Mouse (Mus musculus): ENCODE results near the gene Procr. TPM values are rescaled to one million over a fixed set of nuclear protein-coding genes. Genes with fewer than 3 reads are reported as not detected.

The Procr gene
- polyA plus RNA-seq, 1 experiment from 2014 or later: 8.0 TPM

DNA sequence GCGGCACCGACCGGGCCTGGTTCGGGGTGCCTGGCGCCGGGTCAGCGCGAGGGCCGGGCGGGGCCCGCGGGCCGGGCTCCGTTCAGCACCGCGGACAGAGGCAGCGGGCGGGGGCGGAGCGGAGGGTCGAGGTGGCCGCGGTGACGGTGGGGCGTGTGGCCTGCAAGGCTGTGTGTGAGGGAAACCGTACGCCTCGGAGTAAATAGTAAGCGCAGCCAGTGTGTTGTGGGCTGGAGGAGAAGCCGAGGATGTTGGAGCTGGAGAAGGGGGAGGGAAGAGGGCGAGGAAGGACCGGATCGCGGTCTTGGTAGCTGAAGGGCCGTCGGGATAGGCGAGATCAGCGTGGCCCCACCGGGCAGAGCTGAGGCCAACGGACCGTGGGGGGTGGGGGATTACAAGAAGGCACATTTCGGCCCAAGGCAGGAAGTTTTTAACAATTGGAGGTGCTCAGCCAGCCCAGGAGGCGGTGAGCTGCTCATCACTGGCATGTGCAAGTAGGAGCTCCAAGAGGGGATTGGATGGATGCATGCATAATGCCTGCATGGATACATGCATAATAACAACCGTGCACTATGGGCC is 24.9 kb downstream of the Procr start:
- Histone ChIP-seq H3K4me1 (ENCODE audit: control insufficient read depth in 2 of 2, insufficient read depth in 2 of 2, low read length in 2 of 2) (no peaks in the 10 kb centered on the region; a peak in 1 of 4 replicates), H3K27me3 (ENCODE audit: control insufficient read depth, insufficient read depth, low read length) (peaks cover 58% of the 10 kb centered on the region), H3K9me3 (ENCODE audit: control insufficient read depth, low read length) (no peaks in the 10 kb centered on the region), H3K9ac (ENCODE audit: low read length) (no peak overlapping the region), H3K4me3 (ENCODE audit: control insufficient read depth in 1 of 2, insufficient read depth in 1 of 2, low read depth in 1 of 2, low read length in 2 of 2) (peak overlapping the region; percentile 44 to 46; a peak in 3 of 4 replicates), H3K36me3 (ENCODE audit: control insufficient read depth, insufficient read depth, low read length) (no peaks in the 10 kb centered on the region), H3K27ac (replicated peaks in 1 of 2; ENCODE audit: control insufficient read depth in 1 of 2, insufficient read depth in 1 of 2, low read depth in 2 of 2, low read length in 2 of 2) (no peak overlapping the region), H3K4me2 (ENCODE audit: low read length) (peak overlapping the region; percentile 90)
- 0 out of 2 replicates have a peak, but pooled peaks have one; percentile 29 for ATAC-seq (ENCODE audit: insufficient number of reproducible peaks, insufficient read depth, low FRiP score, low read depth)
- WGBS: under 1% methylated on average over 42 of the region's 44 CpGs

DNA sequence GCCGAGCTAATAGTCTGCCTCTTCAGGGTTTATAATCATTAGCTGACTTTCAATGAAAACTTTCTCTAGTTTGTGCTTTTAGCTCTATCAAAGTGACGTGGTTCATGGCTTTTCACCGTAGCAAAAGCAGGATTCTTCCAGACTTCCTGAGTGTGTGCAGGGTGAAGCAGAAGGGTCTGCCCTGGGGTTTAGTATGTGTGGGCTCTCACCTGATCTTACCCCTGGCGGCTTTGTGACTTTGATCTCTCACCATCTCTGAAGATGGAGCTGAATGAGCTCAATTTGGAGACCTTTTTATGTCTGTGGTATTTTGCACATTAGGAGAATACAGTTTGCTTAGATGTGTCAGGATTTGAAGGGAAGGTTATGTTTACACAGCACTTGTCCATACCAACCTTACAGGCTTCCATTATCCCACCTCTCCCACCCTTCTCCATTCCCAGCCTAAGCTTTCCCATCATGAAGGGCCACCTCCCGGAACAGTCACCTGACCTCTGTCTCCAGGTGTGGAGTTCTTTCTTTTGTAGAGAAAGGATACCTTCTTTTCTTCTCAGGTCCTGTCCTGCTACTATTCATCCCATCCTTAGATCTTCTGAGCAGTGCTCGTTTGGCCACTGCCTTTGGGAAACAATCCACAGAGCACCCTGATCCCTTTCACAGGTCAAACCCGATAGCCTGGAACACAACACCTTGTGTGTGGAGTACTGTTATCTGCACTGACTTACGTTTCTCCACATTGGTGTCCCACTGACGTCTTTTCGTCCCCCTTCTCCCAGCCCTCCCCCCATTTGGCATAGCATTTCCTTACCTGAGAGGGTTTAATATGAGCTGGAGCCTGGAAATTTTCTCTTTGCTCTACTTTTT is 26.1 kb downstream of the Procr start:
- Histone ChIP-seq H3K4me1 (ENCODE audit: control insufficient read depth in 2 of 2, insufficient read depth in 2 of 2, low read length in 2 of 2) (no peaks in the 10 kb centered on the region; a peak in 1 of 4 replicates), H3K27me3 (ENCODE audit: control insufficient read depth, insufficient read depth, low read length) (peaks cover 54% of the 10 kb centered on the region)

DNA sequence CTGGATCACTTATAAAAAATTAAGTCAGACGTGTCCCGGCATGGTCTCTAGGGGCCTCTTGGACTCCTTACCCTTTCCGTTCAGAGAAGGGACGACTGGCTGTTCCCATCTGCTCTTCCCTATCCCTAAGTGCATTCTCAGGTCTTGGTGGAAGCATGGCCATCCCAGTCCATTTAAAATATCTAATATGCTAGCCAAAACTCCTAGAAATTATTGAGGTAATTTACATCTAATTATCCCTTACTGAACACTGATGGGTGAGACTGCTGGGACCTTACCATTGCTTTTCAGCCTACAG is 26.7 kb downstream of the Procr start:
- Histone ChIP-seq H3K27me3 (ENCODE audit: control insufficient read depth, insufficient read depth, low read length) (peaks cover 48% of the 10 kb centered on the region), H3K4me2 (ENCODE audit: low read length) (no peak overlapping the region), H3K9me3 (ENCODE audit: control insufficient read depth, low read length) (no peaks in the 10 kb centered on the region), H3K9ac (ENCODE audit: low read length) (no peak overlapping the region), H3K4me1 (ENCODE audit: control insufficient read depth in 2 of 2, insufficient read depth in 2 of 2, low read length in 2 of 2) (no peaks in the 10 kb centered on the region; a peak in 1 of 4 replicates), H3K27ac (replicated peaks in 1 of 2; ENCODE audit: control insufficient read depth in 1 of 2, insufficient read depth in 1 of 2, low read depth in 2 of 2, low read length in 2 of 2) (no peak overlapping the region), H3K4me3 (ENCODE audit: control insufficient read depth in 1 of 2, insufficient read depth in 1 of 2, low read depth in 1 of 2, low read length in 2 of 2) (no peak overlapping the region), H3K36me3 (ENCODE audit: control insufficient read depth, insufficient read depth, low read length) (no peaks in the 10 kb centered on the region)
- WGBS: 77% methylated on average over 4 of the region's 4 CpGs
- no peak for ATAC-seq (ENCODE audit: insufficient number of reproducible peaks, insufficient read depth, low FRiP score, low read depth)

More for the DNA sequence above, 26.1 kb downstream of the Procr start:
- Histone ChIP-seq H3K27ac (replicated peaks in 1 of 2; ENCODE audit: control insufficient read depth in 1 of 2, insufficient read depth in 1 of 2, low read depth in 2 of 2, low read length in 2 of 2) (no peak overlapping the region), H3K9me3 (ENCODE audit: control insufficient read depth, low read length) (no peaks in the 10 kb centered on the region), H3K4me3 (ENCODE audit: control insufficient read depth in 1 of 2, insufficient read depth in 1 of 2, low read depth in 1 of 2, low read length in 2 of 2) (no peak overlapping the region), H3K4me2 (ENCODE audit: low read length) (no peak overlapping the region), H3K36me3 (ENCODE audit: control insufficient read depth, insufficient read depth, low read length) (no peaks in the 10 kb centered on the region), H3K9ac (ENCODE audit: low read length) (no peak overlapping the region)
- ATAC-seq (ENCODE audit: insufficient number of reproducible peaks, insufficient read depth, low FRiP score, low read depth): no peak
- 67% methylated on average over 10 of the region's 10 CpGs for WGBS

DNA sequence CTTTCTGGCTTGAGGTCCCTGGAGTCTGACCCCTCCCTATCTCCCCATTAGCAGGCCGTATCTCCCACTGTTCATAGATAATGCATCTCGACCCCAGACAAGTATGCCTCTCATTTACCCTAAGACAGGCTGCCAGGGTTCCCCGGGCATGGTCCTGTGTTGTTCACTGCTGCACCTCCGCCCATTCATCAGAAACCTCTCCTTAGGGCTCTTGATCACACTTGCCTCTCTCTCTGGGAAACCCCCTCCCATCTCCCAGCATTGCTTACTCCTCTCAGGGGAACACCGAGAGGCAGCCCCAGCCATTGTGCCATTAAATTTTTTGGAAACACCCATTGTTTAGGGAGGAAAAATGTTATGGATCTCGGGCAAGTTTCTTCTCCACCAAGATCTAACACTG is 27.1 kb downstream of the Procr start:
- H3K4me1 ChIP-seq (ENCODE audit: control insufficient read depth in 2 of 2, insufficient read depth in 2 of 2, low read length in 2 of 2): no peaks in the 10 kb centered on the region; a peak in 1 of 4 replicates
- H3K36me3 ChIP-seq (ENCODE audit: control insufficient read depth, insufficient read depth, low read length): no peaks in the 10 kb centered on the region
- H3K27me3 ChIP-seq (ENCODE audit: control insufficient read depth, insufficient read depth, low read length): peaks cover 44% of the 10 kb centered on the region
- H3K9me3 ChIP-seq (ENCODE audit: control insufficient read depth, low read length): no peaks in the 10 kb centered on the region
- 54% methylated on average over 6 of the region's 6 CpGs for WGBS
- no peak overlapping the region for H3K4me2 ChIP-seq (ENCODE audit: low read length)
- ATAC-seq (ENCODE audit: insufficient number of reproducible peaks, insufficient read depth, low FRiP score, low read depth): no peak
- H3K4me3 ChIP-seq (ENCODE audit: control insufficient read depth in 1 of 2, insufficient read depth in 1 of 2, low read depth in 1 of 2, low read length in 2 of 2): no peak overlapping the region
- H3K9ac ChIP-seq (ENCODE audit: low read length): no peak overlapping the region
- H3K27ac ChIP-seq (replicated peaks in 1 of 2; ENCODE audit: control insufficient read depth in 1 of 2, insufficient read depth in 1 of 2, low read depth in 2 of 2, low read length in 2 of 2): no peak overlapping the region

DNA sequence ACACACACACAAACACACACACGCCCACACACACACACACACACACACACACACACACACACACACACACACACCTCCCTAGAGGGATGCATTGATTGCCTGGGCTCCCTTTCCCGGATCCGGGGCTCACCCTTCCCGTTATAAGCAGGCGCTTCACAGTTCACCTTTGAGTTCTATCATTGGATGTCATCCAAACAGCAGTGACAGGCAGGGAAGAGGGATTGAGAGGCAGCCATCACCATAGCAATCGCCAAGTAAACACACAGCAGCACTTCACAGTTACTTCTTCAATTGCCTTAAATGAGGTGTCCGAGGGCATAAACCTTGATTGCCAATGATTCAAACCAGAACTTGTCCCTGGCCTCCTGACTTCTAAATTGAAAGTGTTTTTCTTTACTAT is 28.1 kb downstream of the Procr start:
- H3K4me3 ChIP-seq (ENCODE audit: control insufficient read depth in 1 of 2, insufficient read depth in 1 of 2, low read depth in 1 of 2, low read length in 2 of 2): no peak overlapping the region
- no peaks in the 10 kb centered on the region; a peak in 1 of 4 replicates for H3K4me1 ChIP-seq (ENCODE audit: control insufficient read depth in 2 of 2, insufficient read depth in 2 of 2, low read length in 2 of 2)
- H3K27me3 ChIP-seq (ENCODE audit: control insufficient read depth, insufficient read depth, low read length): peaks cover 34% of the 10 kb centered on the region
- no peaks in the 10 kb centered on the region for H3K9me3 ChIP-seq (ENCODE audit: control insufficient read depth, low read length)
- WGBS: 39% methylated on average over 6 of the region's 7 CpGs
- no peak overlapping the region for H3K4me2 ChIP-seq (ENCODE audit: low read length)
- no peak overlapping the region for H3K9ac ChIP-seq (ENCODE audit: low read length)
- no peaks in the 10 kb centered on the region for H3K36me3 ChIP-seq (ENCODE audit: control insufficient read depth, insufficient read depth, low read length)
- ATAC-seq (ENCODE audit: insufficient number of reproducible peaks, insufficient read depth, low FRiP score, low read depth): no peak
- no peak overlapping the region for H3K27ac ChIP-seq (replicated peaks in 1 of 2; ENCODE audit: control insufficient read depth in 1 of 2, insufficient read depth in 1 of 2, low read depth in 2 of 2, low read length in 2 of 2)

DNA sequence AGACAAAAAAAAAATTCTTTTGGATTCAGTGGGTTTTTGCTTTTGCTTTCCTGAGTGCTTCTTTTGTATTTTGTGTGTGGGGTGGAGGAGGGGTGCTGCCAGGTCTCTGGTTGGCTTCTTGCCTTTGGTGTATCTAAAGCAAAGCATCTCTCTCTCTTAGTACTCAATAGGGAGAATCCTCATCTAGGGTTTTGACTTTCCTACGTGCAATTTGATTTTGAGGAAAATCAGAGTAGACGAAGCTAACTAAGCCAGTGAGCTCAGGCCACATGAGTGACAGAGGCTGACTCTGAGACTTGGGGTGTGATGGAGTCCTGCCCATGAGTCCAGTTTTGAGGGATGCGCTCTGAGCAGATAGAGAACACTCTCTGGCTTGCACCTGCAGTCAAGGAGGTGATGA is 28.6 kb downstream of the Procr start:
- peaks cover 29% of the 10 kb centered on the region for H3K27me3 ChIP-seq (ENCODE audit: control insufficient read depth, insufficient read depth, low read length)
- WGBS: 71% methylated on average over 3 of the region's 3 CpGs
- H3K4me2 ChIP-seq (ENCODE audit: low read length): no peak overlapping the region
- ATAC-seq (ENCODE audit: insufficient number of reproducible peaks, insufficient read depth, low FRiP score, low read depth): no peak
- H3K4me3 ChIP-seq (ENCODE audit: control insufficient read depth in 1 of 2, insufficient read depth in 1 of 2, low read depth in 1 of 2, low read length in 2 of 2): no peak overlapping the region
- no peaks in the 10 kb centered on the region for H3K9me3 ChIP-seq (ENCODE audit: control insufficient read depth, low read length)
- H3K4me1 ChIP-seq (ENCODE audit: control insufficient read depth in 2 of 2, insufficient read depth in 2 of 2, low read length in 2 of 2): no peaks in the 10 kb centered on the region; a peak in 1 of 4 replicates
- no peak overlapping the region for H3K27ac ChIP-seq (replicated peaks in 1 of 2; ENCODE audit: control insufficient read depth in 1 of 2, insufficient read depth in 1 of 2, low read depth in 2 of 2, low read length in 2 of 2)
- no peak overlapping the region for H3K9ac ChIP-seq (ENCODE audit: low read length)
- H3K36me3 ChIP-seq (ENCODE audit: control insufficient read depth, insufficient read depth, low read length): no peaks in the 10 kb centered on the region

DNA sequence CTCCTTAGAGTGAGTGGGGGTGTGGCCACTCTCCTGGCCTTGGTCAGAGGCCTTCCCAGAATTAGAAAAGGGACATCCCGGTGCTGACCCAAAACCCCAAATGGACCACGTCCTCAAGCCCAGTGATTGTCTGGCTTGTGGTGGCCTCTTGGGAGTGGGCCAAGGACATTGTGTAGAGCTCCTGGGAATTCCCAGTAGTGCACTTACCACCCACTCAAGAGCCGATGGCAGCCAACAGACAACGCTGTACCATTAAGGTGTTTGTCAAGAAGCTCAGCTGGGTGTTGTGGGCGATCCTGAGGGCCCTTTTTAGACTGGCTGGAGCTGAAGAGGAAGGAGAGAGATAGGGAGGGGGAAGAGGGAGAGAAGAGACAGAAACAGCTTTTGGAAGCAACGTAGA is 33.6 kb downstream of the Procr start:
- Histone ChIP-seq H3K27me3 (ENCODE audit: control insufficient read depth, insufficient read depth, low read length) (peaks cover 3% of the 10 kb centered on the region), H3K9ac (ENCODE audit: low read length) (no peak overlapping the region), H3K4me3 (ENCODE audit: control insufficient read depth in 1 of 2, insufficient read depth in 1 of 2, low read depth in 1 of 2, low read length in 2 of 2) (no peak overlapping the region), H3K4me1 (ENCODE audit: control insufficient read depth in 2 of 2, insufficient read depth in 2 of 2, low read length in 2 of 2) (no peaks in the 10 kb centered on the region), H3K36me3 (ENCODE audit: control insufficient read depth, insufficient read depth, low read length) (no peaks in the 10 kb centered on the region), H3K27ac (replicated peaks in 1 of 2; ENCODE audit: control insufficient read depth in 1 of 2, insufficient read depth in 1 of 2, low read depth in 2 of 2, low read length in 2 of 2) (no peak overlapping the region), H3K9me3 (ENCODE audit: control insufficient read depth, low read length) (no peaks in the 10 kb centered on the region), H3K4me2 (ENCODE audit: low read length) (no peak overlapping the region)
- no peak for ATAC-seq (ENCODE audit: insufficient number of reproducible peaks, insufficient read depth, low FRiP score, low read depth)
- WGBS: 72% methylated on average over 6 of the region's 6 CpGs

Measured in heart, embryonic 14.5 days (tissue).